ENCODE assay signal across 8 mouse cellular contexts in the genomic region with DNA sequence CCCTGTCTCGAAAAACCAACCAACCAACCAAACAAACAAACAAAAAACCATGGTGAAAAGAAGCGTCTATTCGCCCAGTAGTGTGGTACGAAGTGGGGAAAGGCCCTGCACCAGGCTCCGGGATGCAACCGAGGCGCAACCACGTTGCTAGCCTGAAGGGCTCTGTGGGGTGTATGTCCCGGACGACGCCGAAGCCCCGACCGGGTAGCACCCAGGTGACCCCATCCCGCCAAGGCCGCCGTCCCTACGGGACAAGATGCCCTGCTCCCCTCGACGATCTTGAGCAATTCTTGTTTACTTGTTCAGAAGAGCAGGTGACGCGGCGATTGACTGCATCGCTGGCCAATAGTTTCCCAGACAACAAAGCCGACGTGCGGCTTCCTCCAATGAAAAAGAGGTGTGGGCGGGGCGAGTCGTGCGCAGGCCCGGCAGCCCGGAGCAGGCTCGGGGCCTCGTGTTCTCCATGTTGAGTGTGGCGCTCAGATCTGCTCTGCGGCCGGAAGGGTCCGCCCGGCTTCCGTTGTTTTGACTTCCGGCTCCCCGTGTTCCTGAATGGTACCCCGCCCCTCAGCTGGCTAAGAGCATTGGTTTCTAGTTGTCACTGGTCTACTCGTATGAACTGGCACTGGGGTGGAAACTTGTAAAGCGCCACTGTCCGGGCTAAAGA. TPM values are rescaled to one million over a fixed set of nuclear protein-coding genes. Genes with fewer than 3 reads are reported as not detected.
DNase-seq lines count a peak whose midpoint lies in the region; ATAC-seq and TF ChIP-seq lines count a peak whose summit lies in the region.

No protein-coding gene starts in this region.

- ATAC-seq in common myeloid progenitor, adult 5-6 weeks (replicated peaks; ENCODE audit: low read depth, poor library complexity, severe bottlenecking) = peak; percentile 91
- peak; percentile 96 for ATAC-seq in hindbrain, postnatal 0 days
- ATAC-seq in megakaryocyte, adult 5-6 weeks (ENCODE audit: poor library complexity, severe bottlenecking) = peak; percentile 83

- no peak for TF ChIP-seq CTCF in gastrocnemius, adult 2 months (IDR thresholded peaks at IDR 0.05)
- TF ChIP-seq CTCF in hindbrain, postnatal 0 days (IDR thresholded peaks at IDR 0.05; ENCODE audit: low read depth) = no peak
- TF ChIP-seq CTCF in left cerebral cortex, adult 2 months (IDR thresholded peaks at IDR 0.05) = no peak; the same call in 1 of the 2 replicates

- H3K36me3 ChIP-seq in hindbrain, postnatal 0 days (ENCODE audit: insufficient read depth, low read length) = no peaks in the 10 kb centered on the region

- WGBS in hindbrain, postnatal 0 days = 1% methylated on average over 47 of the region's 47 CpGs

- peak overlapping the region; percentile 99 for H3K27ac ChIP-seq in gastrocnemius, adult 2 months
- H3K27ac ChIP-seq in hindbrain, postnatal 0 days = peak overlapping the region; percentile 71
- peak overlapping the region; percentile 98 for H3K27ac ChIP-seq in left cerebral cortex, adult 2 months

- H3K9me3 ChIP-seq in hindbrain, postnatal 0 days (ENCODE audit: low read length) = no peaks in the 10 kb centered on the region

- peak overlapping the region; percentile 56 for H3K9ac ChIP-seq in hindbrain, postnatal 0 days (replicated peaks; ENCODE audit: low read length)

- H3K27me3 ChIP-seq in hindbrain, postnatal 0 days (ENCODE audit: insufficient read depth, low read length) = no peaks in the 10 kb centered on the region

- 0 out of 2 replicates have a peak, but pooled peaks cover 8% of the 10 kb centered on the region for H3K4me1 ChIP-seq in hindbrain, postnatal 0 days (ENCODE audit: insufficient read depth, low read length)

- intact Hi-C loops in gastrocnemius, adult 2 months (cut with DNase I) = no loop called here
- intact Hi-C loops in left cerebral cortex, adult 2 months (cut with DNase I) = no loop called here

- H3K4me3 ChIP-seq in gastrocnemius, adult 2 months = peak overlapping the region; percentile 88
- H3K4me3 ChIP-seq in hindbrain, postnatal 0 days (ENCODE audit: low read length) = peak overlapping the region; percentile 53
- H3K4me3 ChIP-seq in left cerebral cortex, adult 2 months = peak overlapping the region; percentile 61

- peak; percentile 99 for DNase-seq in ZHBTc4 (ENCODE audit: low read depth, low spot score)
- peak; percentile 100 for DNase-seq in gastrocnemius, adult 2 months
- DNase-seq in hindbrain, postnatal 0 days (ENCODE audit: low spot score) = peak; percentile 99
- peak; percentile 99 to 100 for DNase-seq in left cerebral cortex, adult 2 months (ENCODE audit: extremely low spot score in 1 of 2, low spot score in 2 of 2)
- DNase-seq in right cerebral cortex, adult 2 months (ENCODE audit: low spot score in 2 of 2) = peak; percentile 99 to 100
- peak; percentile 100 for DNase-seq in urinary bladder, postnatal 14 days (ENCODE audit: low spot score)

- H3K4me2 ChIP-seq in hindbrain, postnatal 0 days (ENCODE audit: low read depth, low read length) = peak overlapping the region; percentile 63

RNA-seq across cellular contexts. Expression of gene Map1lc3b, which starts 4.9 kb away (rescaled TPM):
- 86.6 and 91.3 TPM in 2 replicates for total RNA-seq in common myeloid progenitor, adult 5-6 weeks (2017)
- 100 to 1,000 TPM; 166 to 175 TPM for total RNA-seq in gastrocnemius, adult 2 months (2021)
- total RNA-seq in hindbrain, postnatal 0 days (2014; rRNA removed) = 274 and 288 TPM in 2 replicates
- 346 and 360 TPM in 2 replicates for polyA plus RNA-seq in hindbrain, postnatal 0 days (2015; fragmentation: Nextera tagmentation; extraction: Ambion mirVana)
- 100 to 1,000 TPM; 178 to 181 TPM for total RNA-seq in left cerebral cortex, adult 2 months (2021)
- total RNA-seq in megakaryocyte, adult 5-6 weeks (2015) = 124 and 139 TPM in 2 replicates
- 141 and 163 TPM in 2 replicates for total RNA-seq in megakaryocyte, adult 5-6 weeks (2017)

RNA-seq across cellular contexts. Expression of gene Fbxo31, which starts 6.7 kb away (rescaled TPM):
- 6.8 and 8.8 TPM in 2 replicates for total RNA-seq in common myeloid progenitor, adult 5-6 weeks (2017)
- 100 to 1,000 TPM; 141 to 165 TPM for total RNA-seq in gastrocnemius, adult 2 months (2021)
- 70.4 and 77.4 TPM in 2 replicates for total RNA-seq in hindbrain, postnatal 0 days (2014; rRNA removed)
- polyA plus RNA-seq in hindbrain, postnatal 0 days (2015; fragmentation: Nextera tagmentation; extraction: Ambion mirVana) = 33.2 and 34.9 TPM in 2 replicates
- 100 to 1,000 TPM in 1 of 2 experiments, 10 to 100 TPM in 1; 97.8 to 104 TPM for total RNA-seq in left cerebral cortex, adult 2 months (2021)
- 4.2 and 5.3 TPM in 2 replicates for total RNA-seq in megakaryocyte, adult 5-6 weeks (2015)
- total RNA-seq in megakaryocyte, adult 5-6 weeks (2017) = 5.2 and 10.8 TPM in 2 replicates

RNA-seq across cellular contexts. Expression of gene 1700018B08Rik, which starts 41.2 kb away (rescaled TPM):
- not detected in 2 replicates for total RNA-seq in common myeloid progenitor, adult 5-6 weeks (2017)
- not detected for total RNA-seq in gastrocnemius, adult 2 months (2021)
- total RNA-seq in hindbrain, postnatal 0 days (2014; rRNA removed) = 1.1 TPM in 1 of 2 replicates, not detected in the other
- not detected in 2 replicates for polyA plus RNA-seq in hindbrain, postnatal 0 days (2015; fragmentation: Nextera tagmentation; extraction: Ambion mirVana)
- total RNA-seq in left cerebral cortex, adult 2 months (2021) = not detected
- not detected in 2 replicates for total RNA-seq in megakaryocyte, adult 5-6 weeks (2015)
- not detected in 2 replicates for total RNA-seq in megakaryocyte, adult 5-6 weeks (2017)

Comparison
In these comparisons a context has a peak if more than half of its experiments do, and no peak if none do; other contexts are left out.
1. Peak in every context shown above with its lines: DNase-seq, ATAC-seq, H3K4me3 ChIP-seq and H3K27ac ChIP-seq.